Mouse (Mus musculus): ENCODE results near the gene Itga2b. TPM values are rescaled to one million over a fixed set of nuclear protein-coding genes. Genes with fewer than 3 reads are reported as not detected.

The Itga2b gene
- polyA plus RNA-seq, 1 experiment from 2014 or later: 6.1 TPM

DNA sequence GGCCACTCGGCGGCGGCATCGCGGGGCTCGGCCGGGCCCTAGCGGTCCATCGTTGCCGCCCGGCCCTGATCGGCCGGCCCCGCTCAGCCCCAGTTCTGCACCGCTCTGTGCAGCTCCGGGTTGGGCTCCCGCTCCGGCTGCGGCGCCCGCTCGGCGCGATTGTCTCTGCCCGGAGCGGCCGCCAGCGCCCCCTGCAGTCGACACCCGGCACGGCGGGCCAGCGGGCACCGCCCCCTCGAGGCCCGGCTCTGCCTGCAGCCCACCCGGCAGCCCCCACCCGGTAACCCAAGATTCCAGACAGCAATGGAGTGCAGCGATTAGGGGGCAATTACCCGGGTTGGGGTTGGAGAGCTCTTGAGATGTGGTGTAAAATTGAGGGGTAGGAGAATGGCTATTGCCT lies 22.4 kb downstream of the Itga2b start, which contains the start of gene Fam171a2:
Gene Fam171a2, minus strand, starts transcription at position 186 of the 400 bp plus-strand sequence.
- WGBS: under 1% methylated on average over 39 of the region's 40 CpGs
- H3K27me3 ChIP-seq (ENCODE audit: control insufficient read depth, insufficient read depth, low read length): peaks cover 9% of the 10 kb centered on the region; the same call in 1 of the 2 replicates
- peak within 1 kb of the TSS; percentile 88 for H3K27ac ChIP-seq (ENCODE audit: low read depth, low read length)
- peaks cover 4% of the 10 kb centered on the region for H3K36me3 ChIP-seq (ENCODE audit: control insufficient read depth, insufficient read depth, low read length)
- peak within 1 kb of the TSS; percentile 90 for H3K4me2 ChIP-seq (ENCODE audit: low read depth)
- H3K9ac ChIP-seq (ENCODE audit: low read length): peak within 1 kb of the TSS; percentile 98
- peak; percentile 93 for DNase-seq (ENCODE audit: low spot score)
- peaks cover 20% of the 10 kb centered on the region for H3K4me1 ChIP-seq (ENCODE audit: control insufficient read depth, insufficient read depth, low read length)
- H3K9me3 ChIP-seq (ENCODE audit: control insufficient read depth, low read length): no peaks in the 10 kb centered on the region
- H3K4me3 ChIP-seq (ENCODE audit: low read depth, low read length): peak within 1 kb of the TSS; percentile 97
- peak; percentile 72 for ATAC-seq (ENCODE audit: insufficient read depth, low FRiP score, low TSS enrichment)

DNA sequence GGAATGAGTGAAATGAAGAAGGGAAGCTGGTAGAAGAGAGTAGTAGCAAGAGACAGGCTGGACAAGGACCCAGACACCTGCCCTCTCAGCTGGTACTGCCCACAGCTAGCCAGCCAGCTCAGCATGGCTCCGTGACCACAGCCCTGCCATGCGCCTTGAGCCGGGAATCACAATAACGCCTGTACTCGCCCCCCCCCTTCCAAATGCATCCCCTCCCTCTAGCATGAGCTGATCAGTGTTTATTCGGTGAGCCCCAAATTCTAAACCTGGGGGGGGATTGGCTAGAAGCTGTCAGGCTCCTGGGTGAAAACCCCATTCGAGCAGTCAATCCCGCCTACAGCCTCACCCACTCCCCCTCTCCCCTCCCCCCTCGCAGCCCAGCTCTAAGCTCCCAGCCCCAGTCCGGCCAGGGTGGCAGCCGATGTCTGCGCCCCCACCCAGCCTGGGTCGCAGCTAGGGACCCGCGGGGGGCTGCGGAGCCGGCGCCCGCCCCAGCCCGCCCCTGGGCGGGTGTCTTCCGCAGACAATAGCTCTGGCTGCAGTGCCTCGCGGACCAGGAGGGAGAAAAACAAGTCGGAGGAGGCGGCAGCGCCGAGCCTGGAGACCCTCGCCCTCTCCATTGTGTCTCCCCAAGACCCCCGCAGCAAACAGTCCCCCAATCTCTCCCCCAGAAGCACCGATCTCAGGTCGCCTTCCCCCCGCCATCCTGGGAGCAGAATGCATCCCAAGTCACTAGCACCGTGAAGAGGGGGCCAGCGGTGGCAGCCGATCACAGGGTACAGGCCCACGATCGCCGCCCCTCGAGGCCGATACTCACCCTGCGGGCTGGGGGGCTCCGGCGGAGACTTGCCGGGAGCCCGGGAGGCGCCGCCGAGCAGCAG lies 23.1 kb downstream of the Itga2b start:
- ATAC-seq (ENCODE audit: insufficient read depth, low FRiP score, low TSS enrichment) (peak; percentile 68), DNase-seq (ENCODE audit: low spot score) (peak; percentile 73)
- Histone ChIP-seq H3K27me3 (ENCODE audit: control insufficient read depth, insufficient read depth, low read length) (peaks cover 9% of the 10 kb centered on the region; the same call in 1 of the 2 replicates), H3K9me3 (ENCODE audit: control insufficient read depth, low read length) (no peaks in the 10 kb centered on the region), H3K9ac (ENCODE audit: low read length) (peak overlapping the region; percentile 98), H3K36me3 (ENCODE audit: control insufficient read depth, insufficient read depth, low read length) (peaks cover 4% of the 10 kb centered on the region), H3K4me1 (ENCODE audit: control insufficient read depth, insufficient read depth, low read length) (peaks cover 20% of the 10 kb centered on the region), H3K4me2 (ENCODE audit: low read depth) (peak overlapping the region; percentile 90), H3K27ac (ENCODE audit: low read depth, low read length) (peak overlapping the region; percentile 88), H3K4me3 (ENCODE audit: low read depth, low read length) (peak overlapping the region; percentile 97)
- WGBS: under 1% methylated on average over 41 of the region's 49 CpGs

DNA sequence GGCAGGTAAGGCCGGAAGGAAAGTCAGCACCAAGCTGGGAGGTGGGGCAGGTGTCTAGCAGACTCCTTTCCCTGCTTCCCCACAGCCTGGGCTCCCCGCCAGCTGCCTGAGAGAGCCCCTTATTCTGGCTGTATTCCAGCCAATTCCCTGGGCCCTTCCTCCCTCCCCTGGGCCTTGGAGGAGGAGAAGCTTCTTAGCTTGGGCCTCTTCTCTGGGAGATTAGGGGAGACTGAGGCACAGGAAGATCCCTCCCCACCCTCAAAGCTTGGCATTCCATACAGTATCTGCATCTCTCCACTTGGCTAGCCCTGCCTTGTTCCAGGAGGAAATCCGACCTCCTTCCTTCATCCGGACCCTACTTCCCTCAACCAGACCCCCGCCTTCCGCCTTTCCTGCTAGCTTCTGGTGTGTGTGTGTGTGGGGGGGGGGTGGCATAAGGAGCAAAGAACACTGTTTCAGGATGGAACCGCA lies 24.0 kb downstream of the Itga2b start:
- H3K9ac ChIP-seq (ENCODE audit: low read length): peak overlapping the region; percentile 98
- H3K9me3 ChIP-seq (ENCODE audit: control insufficient read depth, low read length): no peaks in the 10 kb centered on the region
- H3K27me3 ChIP-seq (ENCODE audit: control insufficient read depth, insufficient read depth, low read length): peaks cover 9% of the 10 kb centered on the region; the same call in 1 of the 2 replicates
- WGBS: 19% methylated on average over 7 of the region's 7 CpGs
- H3K4me2 ChIP-seq (ENCODE audit: low read depth): peak overlapping the region; percentile 90
- ATAC-seq (ENCODE audit: insufficient read depth, low FRiP score, low TSS enrichment) (no peak), DNase-seq (ENCODE audit: low spot score) (no peak)
- no peak overlapping the region for H3K27ac ChIP-seq (ENCODE audit: low read depth, low read length)
- H3K4me3 ChIP-seq (ENCODE audit: low read depth, low read length): peak overlapping the region; percentile 97
- peaks cover 20% of the 10 kb centered on the region for H3K4me1 ChIP-seq (ENCODE audit: control insufficient read depth, insufficient read depth, low read length)
- peaks cover 4% of the 10 kb centered on the region for H3K36me3 ChIP-seq (ENCODE audit: control insufficient read depth, insufficient read depth, low read length)

DNA sequence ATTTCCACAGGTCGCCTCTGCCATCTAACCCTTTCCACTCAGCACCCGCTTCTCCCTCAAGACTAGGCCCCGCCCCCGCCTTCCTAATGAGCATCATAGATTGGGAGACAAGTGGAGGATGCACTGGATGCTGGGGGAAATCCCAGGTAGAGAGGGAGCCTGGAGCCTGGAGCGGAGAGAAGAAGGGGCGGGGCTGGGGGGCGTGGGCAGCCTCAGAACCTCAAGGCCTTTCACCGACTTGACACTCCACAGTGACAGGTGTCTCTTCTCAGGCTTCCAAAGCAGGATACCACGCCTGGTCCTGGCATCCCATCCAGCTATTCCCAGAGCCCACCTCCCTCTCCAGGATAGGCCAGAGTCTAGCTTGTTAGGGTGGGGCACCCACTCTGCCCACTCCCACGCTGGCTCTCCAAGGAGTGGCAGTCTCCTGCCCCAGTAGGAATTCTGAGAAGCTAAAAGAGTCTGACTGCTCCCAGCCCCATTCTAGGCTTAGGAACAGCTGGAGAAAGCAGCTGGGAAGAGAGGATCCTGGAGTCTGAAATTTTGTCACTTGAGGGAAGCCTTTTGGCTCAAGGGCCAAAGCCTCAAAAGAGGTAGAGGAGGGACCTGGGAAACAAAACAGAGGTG lies 24.5 kb downstream of the Itga2b start:
- peaks cover 20% of the 10 kb centered on the region for H3K4me1 ChIP-seq (ENCODE audit: control insufficient read depth, insufficient read depth, low read length)
- ATAC-seq (ENCODE audit: insufficient read depth, low FRiP score, low TSS enrichment) (no peak), DNase-seq (ENCODE audit: low spot score) (no peak)
- H3K4me2 ChIP-seq (ENCODE audit: low read depth): peak overlapping the region; percentile 90
- peak overlapping the region; percentile 98; the same call in 1 of the 2 replicates for H3K9ac ChIP-seq (ENCODE audit: low read length)
- peak overlapping the region; percentile 97 for H3K4me3 ChIP-seq (ENCODE audit: low read depth, low read length)
- 12% methylated on average over 10 of the region's 10 CpGs for WGBS
- H3K27me3 ChIP-seq (ENCODE audit: control insufficient read depth, insufficient read depth, low read length): peaks cover 9% of the 10 kb centered on the region; the same call in 1 of the 2 replicates
- H3K27ac ChIP-seq (ENCODE audit: low read depth, low read length): no peak overlapping the region
- no peaks in the 10 kb centered on the region for H3K9me3 ChIP-seq (ENCODE audit: control insufficient read depth, low read length)
- H3K36me3 ChIP-seq (ENCODE audit: control insufficient read depth, insufficient read depth, low read length): peaks cover 4% of the 10 kb centered on the region

DNA sequence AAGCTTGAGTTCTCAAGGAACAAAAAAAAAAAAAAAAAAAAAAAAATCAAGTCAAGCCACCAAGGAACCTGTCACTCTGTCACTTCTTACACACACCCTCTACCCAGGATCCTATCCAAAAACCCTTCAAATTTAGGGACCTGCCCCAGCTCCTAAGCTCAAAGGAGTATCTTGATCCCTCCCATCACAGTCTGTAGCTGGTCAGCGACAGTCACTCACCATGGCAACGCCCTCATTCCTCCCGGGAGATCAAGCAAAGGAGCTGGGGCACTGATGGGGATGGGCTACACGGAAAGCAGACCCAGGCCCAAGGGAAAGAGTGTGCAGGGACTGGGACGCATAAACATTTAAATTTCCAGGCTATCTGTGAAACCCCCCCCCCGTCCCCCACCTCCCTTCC lies 25.1 kb downstream of the Itga2b start:
- Histone ChIP-seq H3K9me3 (ENCODE audit: control insufficient read depth, low read length) (no peaks in the 10 kb centered on the region), H3K36me3 (ENCODE audit: control insufficient read depth, insufficient read depth, low read length) (peaks cover 8% of the 10 kb centered on the region), H3K4me3 (ENCODE audit: low read depth, low read length) (peak overlapping the region; percentile 15; the same call in 1 of the 2 replicates), H3K27me3 (ENCODE audit: control insufficient read depth, insufficient read depth, low read length) (peaks cover 6% of the 10 kb centered on the region; the same call in 1 of the 2 replicates), H3K27ac (ENCODE audit: low read depth, low read length) (no peak overlapping the region), H3K4me2 (ENCODE audit: low read depth) (peak overlapping the region; percentile 90), H3K4me1 (ENCODE audit: control insufficient read depth, insufficient read depth, low read length) (peaks cover 20% of the 10 kb centered on the region), H3K9ac (ENCODE audit: low read length) (no peak overlapping the region)
- 4% methylated on average over 6 of the region's 6 CpGs for WGBS
- ATAC-seq (ENCODE audit: insufficient read depth, low FRiP score, low TSS enrichment): no peak
- no peak for DNase-seq (ENCODE audit: low spot score)

DNA sequence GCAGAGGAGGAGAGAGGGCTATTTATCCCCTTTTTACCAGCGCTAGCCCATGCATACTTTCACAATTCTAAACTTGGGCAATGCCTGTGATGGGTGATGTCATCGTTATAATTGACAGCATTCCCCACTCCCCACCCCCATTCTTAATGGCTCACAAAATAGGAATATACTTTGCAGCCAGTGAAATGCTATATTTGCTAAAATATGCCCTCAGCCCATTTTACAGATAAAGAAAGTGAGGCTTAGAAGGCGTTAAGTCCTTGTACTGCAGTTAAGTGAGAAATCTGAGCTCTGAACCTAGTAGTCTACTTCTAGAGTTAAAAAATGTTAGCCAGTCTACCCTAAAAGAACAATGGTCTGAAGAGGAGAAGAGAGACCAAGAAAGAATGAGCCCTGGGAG lies 25.6 kb downstream of the Itga2b start:
- ATAC-seq (ENCODE audit: insufficient read depth, low FRiP score, low TSS enrichment) (no peak), DNase-seq (ENCODE audit: low spot score) (no peak)
- Histone ChIP-seq H3K27ac (ENCODE audit: low read depth, low read length) (no peak overlapping the region), H3K27me3 (ENCODE audit: control insufficient read depth, insufficient read depth, low read length) (peaks cover 5% of the 10 kb centered on the region; the same call in 1 of the 2 replicates), H3K9me3 (ENCODE audit: control insufficient read depth, low read length) (no peaks in the 10 kb centered on the region), H3K36me3 (ENCODE audit: control insufficient read depth, insufficient read depth, low read length) (peaks cover 12% of the 10 kb centered on the region), H3K9ac (ENCODE audit: low read length) (no peak overlapping the region), H3K4me1 (ENCODE audit: control insufficient read depth, insufficient read depth, low read length) (peaks cover 20% of the 10 kb centered on the region), H3K4me2 (ENCODE audit: low read depth) (no peak overlapping the region), H3K4me3 (ENCODE audit: low read depth, low read length) (no peak overlapping the region)
- 81% methylated on average over 3 of the region's 3 CpGs for WGBS

DNA sequence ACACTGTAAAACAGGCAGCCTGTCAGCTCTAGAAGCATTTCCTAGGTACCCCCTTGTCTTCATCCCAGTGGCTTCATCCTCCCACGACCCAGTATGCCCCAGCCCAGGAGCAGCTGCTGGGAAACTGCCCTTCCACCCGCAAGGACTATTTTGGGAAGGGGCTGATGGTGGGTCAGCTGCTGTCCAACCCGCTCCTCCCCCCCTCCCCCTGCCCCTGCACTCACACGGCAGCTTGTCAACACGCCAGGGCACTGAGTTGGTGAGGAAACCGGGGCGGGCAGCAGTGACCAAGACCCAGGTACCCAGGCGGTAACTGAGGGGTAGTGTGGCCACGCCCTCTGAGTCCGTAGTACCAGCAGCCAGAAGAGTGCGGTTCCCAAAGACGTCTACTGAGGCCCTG lies 26.2 kb downstream of the Itga2b start:
- Histone ChIP-seq H3K27ac (ENCODE audit: low read depth, low read length) (no peak overlapping the region), H3K36me3 (ENCODE audit: control insufficient read depth, insufficient read depth, low read length) (peaks cover 14% of the 10 kb centered on the region), H3K9ac (ENCODE audit: low read length) (no peak overlapping the region), H3K4me1 (ENCODE audit: control insufficient read depth, insufficient read depth, low read length) (peaks cover 20% of the 10 kb centered on the region), H3K4me3 (ENCODE audit: low read depth, low read length) (no peak overlapping the region), H3K9me3 (ENCODE audit: control insufficient read depth, low read length) (no peaks in the 10 kb centered on the region), H3K27me3 (ENCODE audit: control insufficient read depth, insufficient read depth, low read length) (0 out of 2 replicates have a peak, but pooled peaks cover 4% of the 10 kb centered on the region), H3K4me2 (ENCODE audit: low read depth) (no peak overlapping the region)
- no peak for DNase-seq (ENCODE audit: low spot score)
- WGBS: 62% methylated on average over 12 of the region's 12 CpGs
- no peak for ATAC-seq (ENCODE audit: insufficient read depth, low FRiP score, low TSS enrichment)

DNA sequence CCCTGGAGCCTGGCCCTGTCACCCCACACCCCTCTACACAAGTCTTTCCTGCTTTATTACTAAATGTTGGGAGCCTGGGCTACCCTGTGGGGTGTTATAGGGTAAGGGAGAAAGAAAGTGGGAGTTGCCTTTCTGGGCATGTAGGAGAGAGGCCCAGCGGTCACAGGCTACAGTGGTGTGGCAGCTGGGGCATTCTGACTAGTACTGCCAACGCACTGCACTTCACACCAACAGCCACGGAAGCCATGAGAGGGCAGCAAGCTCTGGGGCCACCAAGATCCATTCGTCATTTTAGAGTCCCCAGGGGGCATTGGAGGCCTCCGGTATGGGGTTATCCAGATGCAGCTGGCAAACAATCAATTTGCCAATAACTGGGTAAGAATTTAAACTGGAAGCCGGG lies 27.8 kb downstream of the Itga2b start:
- DNase-seq (ENCODE audit: low spot score) (no peak), ATAC-seq (ENCODE audit: insufficient read depth, low FRiP score, low TSS enrichment) (no peak)
- Histone ChIP-seq H3K36me3 (ENCODE audit: control insufficient read depth, insufficient read depth, low read length) (peaks cover 14% of the 10 kb centered on the region), H3K4me3 (ENCODE audit: low read depth, low read length) (no peak overlapping the region), H3K9me3 (ENCODE audit: control insufficient read depth, low read length) (no peaks in the 10 kb centered on the region), H3K4me2 (ENCODE audit: low read depth) (no peak overlapping the region), H3K27ac (ENCODE audit: low read depth, low read length) (no peak overlapping the region), H3K9ac (ENCODE audit: low read length) (no peak overlapping the region), H3K4me1 (ENCODE audit: control insufficient read depth, insufficient read depth, low read length) (peaks cover 34% of the 10 kb centered on the region), H3K27me3 (ENCODE audit: control insufficient read depth, insufficient read depth, low read length) (0 out of 2 replicates have a peak, but pooled peaks cover 4% of the 10 kb centered on the region)
- 81% methylated on average over 6 of the region's 6 CpGs for WGBS
